Mouse (Mus musculus): Measurements from ENCODE around the gene Junb.

Junb gene

GRCm38 (mm10) chr8:84990349-84990748 lies 11.8 kb upstream of the Junb start, which contains the start of gene Hook2:
Gene Hook2 (plus strand): TSS chr8:84990603.
- in situ Hi-C loops (cut with MboI; ENCODE audit: unreplicated experiment in 2 of 2): loop anchor here (5.0 to 25.0 kb wide), 2 partner anchors 33 to 422 kb away; no protein-coding TSS in a partner anchor

- in situ Hi-C loops (cut with MboI; ENCODE audit: unreplicated experiment in 2 of 2): loop anchor here (5.0 to 25.0 kb wide), 2 partner anchors 33 to 422 kb away; no protein-coding TSS in a partner anchor
These were observed 11.3 kb upstream of the Junb start for GRCm38 (mm10) chr8:84989810-84990209.

DNA sequence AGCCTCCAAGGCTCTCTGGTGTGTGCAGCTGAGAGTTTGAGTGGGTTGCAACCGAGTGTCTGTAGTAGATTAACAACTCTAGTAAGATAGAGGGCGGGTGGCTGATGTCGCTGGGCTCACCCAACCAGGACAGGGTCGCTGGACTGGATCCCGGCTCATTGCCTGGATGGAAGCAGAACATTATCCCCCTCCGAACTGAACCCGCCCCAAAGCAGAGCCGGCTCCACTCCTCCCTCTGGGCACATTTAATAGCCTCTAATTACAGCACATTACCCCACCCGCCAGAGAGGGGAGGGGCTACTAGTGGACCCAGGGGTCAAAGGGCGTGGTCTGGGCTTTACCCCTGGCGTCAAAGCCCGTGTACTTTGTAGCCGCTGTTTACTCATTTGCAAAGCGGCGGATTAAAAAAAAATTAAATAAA lies 10.8 kb upstream of the Junb start:
- in situ Hi-C loops (cut with MboI; ENCODE audit: unreplicated experiment in 2 of 2): loop anchor here in 1 of 2 experiments (25.0 kb wide), 1 partner anchor 423 kb away; no protein-coding TSS in a partner anchor

GRCm38 (mm10) chr8:84987903-84988302 lies 9.4 kb upstream of the Junb start:
- in situ Hi-C loops (cut with MboI; ENCODE audit: unreplicated experiment in 2 of 2): loop anchor here in 1 of 2 experiments (25.0 kb wide), 1 partner anchor 424 kb away; no protein-coding TSS in a partner anchor

GRCm38 (mm10) chr8:84987388-84987787 lies 8.9 kb upstream of the Junb start:
- in situ Hi-C loops (cut with MboI; ENCODE audit: unreplicated experiment in 2 of 2): loop anchor here in 1 of 2 experiments (25.0 kb wide), 1 partner anchor 425 kb away; no protein-coding TSS in a partner anchor

GRCm38 (mm10) chr8:84986379-84986945 lies 7.9 kb upstream of the Junb start:
- in situ Hi-C loops (cut with MboI; ENCODE audit: unreplicated experiment in 2 of 2): loop anchor here in 1 of 2 experiments (25.0 kb wide), 1 partner anchor 426 kb away; no protein-coding TSS in a partner anchor

- in situ Hi-C loops (cut with MboI; ENCODE audit: unreplicated experiment in 2 of 2): loop anchor here in 1 of 2 experiments (25.0 kb wide), 1 partner anchor 426 kb away; no protein-coding TSS in a partner anchor
These were observed 7.3 kb upstream of the Junb start for GRCm38 (mm10) chr8:84985684-84986378.

DNA sequence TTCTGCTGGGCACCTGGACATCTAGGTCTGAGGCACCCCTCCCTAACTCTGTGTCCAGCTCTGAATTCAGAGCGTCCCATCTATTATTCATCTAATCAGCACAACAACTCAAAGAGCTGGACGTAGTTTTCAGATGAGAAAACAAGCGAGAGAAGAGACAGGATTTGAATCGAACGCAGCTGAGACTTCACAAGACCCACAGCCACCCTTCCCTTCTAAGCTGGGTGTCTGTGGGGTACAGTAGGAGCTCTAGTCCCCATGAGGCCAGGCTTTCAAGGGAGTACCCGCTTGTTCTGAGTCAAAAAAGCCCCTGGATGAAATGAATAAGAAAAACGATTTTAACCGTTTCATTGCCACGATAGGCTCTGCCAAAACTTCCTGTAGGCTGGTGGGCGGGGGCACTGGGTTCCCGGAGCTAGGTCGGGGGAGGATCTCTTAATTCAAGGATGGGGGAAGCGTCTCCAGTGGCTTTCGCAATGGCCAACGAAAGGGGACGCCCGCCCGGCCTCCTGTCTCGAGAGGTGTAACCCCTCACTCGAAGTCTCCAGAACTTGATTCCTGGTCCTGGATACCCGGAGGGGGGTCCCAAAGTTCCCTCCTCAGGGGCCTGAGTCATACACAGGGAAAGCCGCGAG lies 6.6 kb upstream of the Junb start:
- in situ Hi-C loops (cut with MboI; ENCODE audit: unreplicated experiment in 2 of 2): loop anchor here in 1 of 2 experiments (25.0 kb wide), 1 partner anchor 427 kb away; no protein-coding TSS in a partner anchor

- in situ Hi-C loops (cut with MboI; ENCODE audit: unreplicated experiment in 2 of 2): loop anchor here in 1 of 2 experiments (25.0 kb wide), 1 partner anchor 428 kb away; no protein-coding TSS in a partner anchor
These were observed 6.0 kb upstream of the Junb start for GRCm38 (mm10) chr8:84984294-84985048.

- in situ Hi-C loops (cut with MboI; ENCODE audit: unreplicated experiment in 2 of 2): loop anchor here in 1 of 2 experiments (25.0 kb wide), 1 partner anchor 430 kb away; no protein-coding TSS in a partner anchor
These were observed 4.0 kb upstream of the Junb start for GRCm38 (mm10) chr8:84982499-84983011.

DNA sequence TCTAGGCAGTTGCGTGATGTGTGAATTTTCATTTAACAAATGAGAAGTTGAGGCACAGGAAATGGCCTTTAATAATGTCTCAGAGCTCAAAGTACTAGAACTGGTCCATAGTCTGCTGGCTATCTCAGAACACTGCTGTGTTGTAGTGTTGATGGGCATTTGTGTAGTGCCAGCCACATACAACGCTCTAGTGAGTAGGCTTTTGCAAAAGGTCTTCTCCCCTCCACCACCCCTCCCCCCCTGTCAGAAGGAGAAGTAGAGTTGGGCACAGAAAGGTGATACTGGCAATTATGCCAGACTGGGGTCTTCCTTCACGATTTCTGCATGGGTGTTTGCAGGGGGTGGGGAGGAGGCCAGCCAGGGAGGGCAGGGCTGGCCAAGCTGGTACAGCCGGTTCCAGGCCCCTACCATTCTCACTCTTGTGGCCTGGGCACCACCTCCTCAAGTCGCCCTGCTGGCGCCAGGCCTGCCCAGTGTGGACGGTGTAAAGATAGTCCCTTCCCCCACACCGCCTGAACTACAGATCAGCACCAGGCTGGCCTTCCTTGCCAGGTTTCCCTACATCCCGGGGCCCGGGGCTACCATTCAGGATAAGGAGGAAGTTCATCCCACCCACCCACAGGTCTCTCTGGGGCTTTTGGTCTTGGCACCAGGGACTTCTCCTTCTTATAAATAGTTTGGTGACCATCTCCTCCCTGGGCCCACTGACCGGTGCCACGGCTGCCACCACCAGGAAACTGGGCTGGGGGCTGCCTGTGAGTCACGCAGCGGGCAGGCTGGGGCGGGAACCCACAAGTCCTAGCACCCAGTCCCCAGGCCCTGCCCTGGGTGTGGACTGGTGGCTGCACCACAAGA lies 3.4 kb upstream of the Junb start:
- in situ Hi-C loops (cut with MboI; ENCODE audit: unreplicated experiment in 2 of 2): loop anchor here in 1 of 2 experiments (25.0 kb wide), 1 partner anchor 430 kb away; no protein-coding TSS in a partner anchor

- in situ Hi-C loops (cut with MboI; ENCODE audit: unreplicated experiment in 2 of 2): loop anchor here in 1 of 2 experiments (25.0 kb wide), 1 partner anchor 432 kb away; no protein-coding TSS in a partner anchor
These were observed 2.3 kb upstream of the Junb start for GRCm38 (mm10) chr8:84980622-84981358.

DNA sequence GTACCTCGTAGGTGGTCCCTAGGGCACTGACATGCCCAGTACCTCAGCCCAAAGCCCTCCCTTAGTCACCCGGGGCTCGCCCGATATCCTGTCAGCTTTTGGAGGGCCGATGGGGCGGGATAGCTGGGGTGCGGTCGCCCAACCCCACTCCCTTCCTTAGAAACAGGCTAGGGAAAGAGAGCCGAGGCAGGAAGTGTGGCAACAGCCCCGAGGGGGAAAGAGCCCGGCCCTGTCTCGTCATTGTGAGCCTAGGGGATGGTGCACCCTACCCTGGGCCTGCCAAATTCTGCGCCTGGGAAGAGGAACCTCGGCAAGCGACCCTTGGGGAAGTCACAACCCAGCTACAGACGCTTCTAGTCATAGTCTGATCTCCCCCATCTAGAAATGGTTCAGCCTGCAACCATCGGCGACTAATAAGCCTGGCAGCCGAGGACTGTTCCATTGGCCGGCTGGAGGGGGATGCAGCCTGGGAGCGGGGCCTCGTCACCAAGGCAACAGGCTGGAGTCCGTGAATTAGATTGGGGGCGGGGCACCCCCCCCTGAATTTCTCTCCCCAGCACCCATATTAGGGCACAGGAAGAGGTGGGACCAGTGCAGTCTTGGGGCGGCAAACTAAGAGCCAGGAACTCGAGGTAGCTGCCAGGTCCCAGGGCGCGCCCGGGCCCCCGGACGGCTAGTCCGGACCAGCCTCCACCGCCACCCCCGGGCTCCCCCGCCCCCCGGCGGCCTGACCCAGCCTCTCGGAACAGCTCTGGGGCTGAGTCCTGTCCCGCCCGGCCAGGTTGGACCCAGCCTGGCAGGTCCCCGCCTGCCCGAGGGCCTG lies 1.3 kb upstream of the Junb start:
- in situ Hi-C loops (cut with MboI; ENCODE audit: unreplicated experiment in 2 of 2): loop anchor here (5.0 to 25.0 kb wide), 6 partner anchors 45 to 432 kb away; partner anchors contain the start of genes Asna1 (in 1 of the 2), Lyl1 (in 1 of the 2) and Trir (in 1 of the 2)

DNA sequence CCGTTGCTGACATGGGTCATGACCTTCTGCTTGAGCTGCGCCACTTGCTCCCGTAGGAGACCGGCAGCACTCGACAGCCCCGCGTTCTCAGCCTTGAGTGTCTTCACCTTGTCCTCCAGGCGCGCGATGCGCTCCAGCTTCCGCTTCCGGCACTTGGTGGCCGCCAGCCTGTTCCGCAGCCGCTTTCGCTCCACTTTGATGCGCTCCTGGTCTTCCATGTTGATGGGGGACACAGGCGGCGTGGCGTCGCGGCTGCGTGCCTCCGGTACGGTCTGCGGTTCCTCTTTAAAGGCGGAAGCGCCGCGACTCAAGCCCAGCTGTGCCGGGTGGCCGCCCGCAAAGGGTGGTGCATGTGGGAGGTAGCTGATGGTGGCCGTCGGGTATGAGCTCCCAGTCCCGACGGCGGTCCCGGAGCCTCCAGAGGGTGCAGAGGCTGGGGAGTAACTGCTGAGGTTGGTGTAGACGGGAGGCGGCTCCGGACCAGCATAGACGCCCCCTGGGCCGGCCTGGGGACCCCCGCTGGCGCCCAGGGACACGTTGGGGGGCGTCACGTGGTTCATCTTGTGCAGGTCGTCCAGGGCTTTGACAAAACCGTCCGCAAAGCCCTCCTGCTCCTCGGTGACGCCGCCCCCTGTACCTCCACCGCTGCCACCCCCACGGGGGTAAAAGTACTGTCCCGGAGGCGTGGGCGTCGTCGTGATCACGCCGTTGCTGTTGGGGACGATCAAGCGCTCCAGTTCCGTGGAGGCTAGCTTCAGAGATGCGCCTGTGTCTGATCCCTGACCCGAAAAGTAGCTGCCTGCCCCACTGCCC lies 877 bp downstream of the Junb start:
- in situ Hi-C loops (cut with MboI; ENCODE audit: unreplicated experiment in 2 of 2): loop anchor here (5.0 to 25.0 kb wide), 6 partner anchors 47 to 435 kb away; partner anchors contain the start of genes Asna1 (in 1 of the 2), Lyl1 (in 1 of the 2) and Trir (in 1 of the 2)

DNA sequence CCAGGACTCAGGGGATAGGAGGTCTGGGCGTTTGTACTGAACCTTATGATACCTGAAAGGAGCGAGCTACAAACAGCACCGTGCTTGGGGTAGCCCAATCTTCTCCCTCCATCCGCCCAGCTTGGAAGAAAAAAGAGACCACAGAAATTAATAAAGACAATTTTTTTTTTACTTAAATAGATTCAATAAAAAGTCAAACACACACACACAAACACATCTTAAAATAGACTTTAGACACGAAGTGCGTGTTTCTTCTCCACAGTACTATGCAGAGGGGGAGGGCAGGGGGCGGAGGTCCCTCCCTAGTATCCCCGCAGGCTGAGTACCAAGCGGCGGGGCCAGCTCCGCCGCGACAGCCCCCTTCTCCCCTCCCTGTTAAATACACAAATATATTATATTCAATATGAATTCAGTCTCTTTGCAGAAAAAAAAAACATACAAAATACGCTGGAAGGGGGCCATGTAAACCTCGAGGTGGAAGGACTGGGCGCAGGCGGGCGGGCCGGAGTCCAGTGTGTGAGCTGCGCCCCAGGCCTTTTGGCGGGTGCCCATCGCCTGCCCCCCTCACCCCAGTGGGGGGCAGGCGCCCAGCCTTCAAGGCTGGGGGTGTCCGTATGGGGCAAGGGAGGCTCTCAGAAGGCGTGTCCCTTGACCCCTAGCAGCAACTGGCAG lies 1.6 kb downstream of the Junb start:
- in situ Hi-C loops (cut with MboI; ENCODE audit: unreplicated experiment in 2 of 2): loop anchor here (5.0 to 25.0 kb wide), 6 partner anchors 48 to 435 kb away; partner anchors contain the start of genes Asna1 (in 1 of the 2), Lyl1 (in 1 of the 2) and Trir (in 1 of the 2)

All from v-Abl transformed pro-B cells (cell line).